Mouse (Mus musculus) liver, embryonic 14.5 days (tissue): ENCODE measurements around the gene Pdia5.

Source experiments
- CTCF ChIP-seq: IDR thresholded peaks from 2 replicates; pipeline ENCODE4 v1.5.1; 2016; ENCODE audit warnings: antibody characterized with exemption, low read depth, control low read depth
- EP300 ChIP-seq: IDR thresholded peaks from 2 replicates; pipeline ENCODE4 v1.6.1; 2016; ENCODE audit warnings: antibody characterized with exemption, low read depth

GRCm38 (mm10) chr16:35470096-35470495 is 20.6 kb downstream of the Pdia5 start:
- TF ChIP-seq CTCF, result no peak
- TF ChIP-seq EP300, result no peak
